In the genomic region with DNA sequence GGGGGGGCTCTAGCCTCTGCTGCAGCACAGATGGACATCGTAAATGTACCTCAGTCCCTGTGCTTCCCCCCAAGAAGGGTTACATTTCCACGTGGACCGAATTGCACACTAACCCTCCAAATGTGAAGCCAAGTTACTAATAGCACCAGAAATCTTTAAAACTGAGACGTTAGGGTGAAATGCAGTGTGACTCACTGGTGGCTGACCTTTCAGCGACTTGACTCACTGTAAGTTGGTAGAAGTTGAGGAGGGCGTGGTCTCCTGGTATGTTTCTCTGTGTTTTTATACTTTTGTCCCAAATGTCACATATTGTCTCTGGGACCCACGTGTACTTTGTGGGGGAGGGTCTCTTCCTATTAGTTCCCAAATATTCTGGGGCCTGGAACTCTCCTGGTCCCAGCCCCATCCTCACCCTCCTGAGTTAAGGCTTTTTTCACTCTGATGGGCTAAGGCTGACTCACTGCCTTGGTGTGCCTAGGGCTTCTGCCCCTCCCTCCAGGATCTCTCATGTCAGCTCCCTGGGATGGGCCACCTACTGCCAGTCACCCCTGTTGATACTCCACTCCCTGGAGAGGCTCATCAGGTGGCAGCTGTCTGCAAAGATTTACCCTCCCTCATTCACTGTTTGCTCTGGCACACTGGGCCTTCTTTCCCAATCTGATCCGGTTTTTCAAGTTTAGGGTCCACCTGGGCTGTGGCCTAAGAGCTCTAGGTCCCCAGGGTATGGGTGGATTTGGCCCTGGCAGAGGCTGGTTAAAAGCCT, we compare ENCODE assay signal across 9 mouse cellular contexts. TPM values are rescaled to one million over a fixed set of nuclear protein-coding genes. Genes with fewer than 3 reads are reported as not detected.
DNase-seq lines count a peak whose midpoint lies in the region; ATAC-seq and TF ChIP-seq lines count a peak whose summit lies in the region.
"Had no signal": no experiment of that assay in that cellular context is flagged by ENCODE, and none has a peak within 500 bp of the region (broad histone marks: within the 10 kb centered on the region; RNA-seq: fewer than 3 reads in every experiment).

No protein-coding gene starts in this region.

- no peaks in the 10 kb centered on the region; the same call in 1 of the 2 replicates for H3K36me3 ChIP-seq in liver, postnatal 0 days (replicated peaks; ENCODE audit: insufficient read depth, low read length)
- peaks cover 4% of the 10 kb centered on the region; the same call in 1 of the 2 replicates for H3K36me3 ChIP-seq in liver, embryonic 11.5 days (ENCODE audit: control insufficient read depth, insufficient read depth, low read length)
- H3K36me3 ChIP-seq in embryonic facial prominence, embryonic 14.5 days (ENCODE audit: control insufficient read depth, insufficient read depth, low read length) = peaks cover 9% of the 10 kb centered on the region; the same call in 1 of the 2 replicates
- 0 out of 2 replicates have a peak, but pooled peaks cover 4% of the 10 kb centered on the region for H3K36me3 ChIP-seq in lung, postnatal 0 days (ENCODE audit: insufficient read depth, low read length)
- no peaks in the 10 kb centered on the region for H3K36me3 ChIP-seq in midbrain, postnatal 0 days (ENCODE audit: insufficient read depth, low read length)

- H3K4me1 ChIP-seq in liver, postnatal 0 days (ENCODE audit: insufficient read depth) = 0 out of 2 replicates have a peak, but pooled peaks cover 5% of the 10 kb centered on the region
- no peaks in the 10 kb centered on the region; the same call in 1 of the 2 replicates for H3K4me1 ChIP-seq in liver, embryonic 11.5 days (replicated peaks; ENCODE audit: control insufficient read depth, insufficient read depth, low read length)
- H3K4me1 ChIP-seq in embryonic facial prominence, embryonic 14.5 days (ENCODE audit: control insufficient read depth, insufficient read depth, low read length) = no peaks in the 10 kb centered on the region
- peaks cover 4% of the 10 kb centered on the region; the same call in 1 of the 2 replicates for H3K4me1 ChIP-seq in lung, postnatal 0 days (ENCODE audit: insufficient read depth, low read depth, low read length)
- no peaks in the 10 kb centered on the region for H3K4me1 ChIP-seq in midbrain, postnatal 0 days (ENCODE audit: insufficient read depth, low read length)

- H3K9ac ChIP-seq in liver, postnatal 0 days (replicated peaks) = no peak overlapping the region
- no peak overlapping the region for H3K9ac ChIP-seq in liver, embryonic 11.5 days (ENCODE audit: low read depth, low read length)
- H3K9ac ChIP-seq in embryonic facial prominence, embryonic 14.5 days (ENCODE audit: low read depth, low read length) = no peak overlapping the region
- H3K9ac ChIP-seq in lung, postnatal 0 days (replicated peaks; ENCODE audit: low read depth) = no peak overlapping the region
- H3K9ac ChIP-seq in midbrain, postnatal 0 days (replicated peaks; ENCODE audit: low read length, poor library complexity, severe bottlenecking) = no peak overlapping the region

- ATAC-seq in liver, postnatal 0 days = peak; percentile 16; the same call in 1 of the 2 replicates
- ATAC-seq in liver, embryonic 11.5 days (replicated peaks; ENCODE audit: low FRiP score) = no peak
- ATAC-seq in embryonic facial prominence, embryonic 14.5 days (ENCODE audit: low read depth) = 0 out of 2 replicates have a peak, but pooled peaks have one; percentile 69
- ATAC-seq in lung, postnatal 0 days = peak; percentile 89
- ATAC-seq in midbrain, postnatal 0 days (ENCODE audit: low FRiP score) = no peak

- H3K27me3 ChIP-seq in liver, postnatal 0 days (ENCODE audit: insufficient read depth, low read length) = no peaks in the 10 kb centered on the region
- H3K27me3 ChIP-seq in liver, embryonic 11.5 days (replicated peaks; ENCODE audit: control insufficient read depth, insufficient read depth, low read length) = no peaks in the 10 kb centered on the region
- no peaks in the 10 kb centered on the region for H3K27me3 ChIP-seq in embryonic facial prominence, embryonic 14.5 days (replicated peaks; ENCODE audit: control insufficient read depth, insufficient read depth, low read length)
- no peaks in the 10 kb centered on the region for H3K27me3 ChIP-seq in lung, postnatal 0 days (replicated peaks; ENCODE audit: insufficient read depth, low read length)
- H3K27me3 ChIP-seq in midbrain, postnatal 0 days (ENCODE audit: insufficient read depth, low read length) = no peaks in the 10 kb centered on the region

- H3K27ac ChIP-seq in liver, postnatal 0 days (ENCODE audit: low read depth) = no peak overlapping the region
- no peak overlapping the region for H3K27ac ChIP-seq in liver, embryonic 11.5 days (ENCODE audit: low read depth, low read length)
- H3K27ac ChIP-seq in embryonic facial prominence, embryonic 14.5 days (replicated peaks; ENCODE audit: low read depth, low read length) = no peak overlapping the region
- H3K27ac ChIP-seq in lung, postnatal 0 days (ENCODE audit: low read length) = peak overlapping the region; percentile 78
- no peak overlapping the region for H3K27ac ChIP-seq in midbrain, postnatal 0 days (ENCODE audit: low read depth, low read length)

- 68% methylated on average over 8 of the region's 8 CpGs for WGBS in liver, postnatal 0 days (ENCODE audit: insufficient replicate concordance)
- WGBS in liver, embryonic 11.5 days = 70% methylated on average over 8 of the region's 8 CpGs
- 75% methylated on average over 8 of the region's 8 CpGs for WGBS in embryonic facial prominence, embryonic 14.5 days
- WGBS in lung, postnatal 0 days = 51% methylated on average over 8 of the region's 8 CpGs
- WGBS in midbrain, postnatal 0 days = 90% methylated on average over 8 of the region's 8 CpGs

- no peaks in the 10 kb centered on the region for H3K9me3 ChIP-seq in liver, postnatal 0 days (ENCODE audit: low read length)
- no peaks in the 10 kb centered on the region for H3K9me3 ChIP-seq in liver, embryonic 11.5 days (ENCODE audit: control insufficient read depth, low read length)
- H3K9me3 ChIP-seq in embryonic facial prominence, embryonic 14.5 days (ENCODE audit: control insufficient read depth, low read length) = no peaks in the 10 kb centered on the region
- no peaks in the 10 kb centered on the region for H3K9me3 ChIP-seq in lung, postnatal 0 days (ENCODE audit: low read length)
- H3K9me3 ChIP-seq in midbrain, postnatal 0 days (ENCODE audit: low read length) = no peaks in the 10 kb centered on the region

- TF ChIP-seq EP300 in liver, postnatal 0 days (IDR thresholded peaks at IDR 0.05; ENCODE audit: low read depth) = no peak
- TF ChIP-seq EP300 in lung, postnatal 0 days (IDR thresholded peaks at IDR 0.05) = peak; percentile 76

- no peak overlapping the region for H3K4me2 ChIP-seq in liver, postnatal 0 days (ENCODE audit: low read depth, low read length)
- no peak overlapping the region for H3K4me2 ChIP-seq in liver, embryonic 11.5 days
- H3K4me2 ChIP-seq in embryonic facial prominence, embryonic 14.5 days (ENCODE audit: low read depth, low read length) = no peak overlapping the region
- no peak overlapping the region for H3K4me2 ChIP-seq in lung, postnatal 0 days (replicated peaks; ENCODE audit: low read depth, low read length)
- H3K4me2 ChIP-seq in midbrain, postnatal 0 days (ENCODE audit: low read depth, low read length, poor library complexity, severe bottlenecking) = no peak overlapping the region

- no peak overlapping the region for H3K4me3 ChIP-seq in liver, postnatal 0 days (ENCODE audit: low read depth, low read length)
- no peak overlapping the region for H3K4me3 ChIP-seq in liver, embryonic 11.5 days (ENCODE audit: low read depth, low read length)
- no peak overlapping the region for H3K4me3 ChIP-seq in embryonic facial prominence, embryonic 14.5 days (ENCODE audit: low read depth, low read length)
- no peak overlapping the region for H3K4me3 ChIP-seq in lung, postnatal 0 days (ENCODE audit: low read depth, low read length)
- H3K4me3 ChIP-seq in midbrain, postnatal 0 days (ENCODE audit: low read depth, low read length) = no peak overlapping the region

- no peak for DNase-seq in liver, postnatal 0 days
- no peak for DNase-seq in liver, embryonic 11.5 days (ENCODE audit: low spot score)
- DNase-seq in embryonic facial prominence, embryonic 14.5 days (ENCODE audit: low spot score) = peak; percentile 70
- DNase-seq in lung, postnatal 0 days (ENCODE audit: low spot score) = peak; percentile 92
- DNase-seq in MN1 (ENCODE audit: low spot score) = no peak
- no peak for DNase-seq in gastrocnemius, postnatal 25 days
- DNase-seq in thymus, adult 18-20 months = no peak
- DNase-seq in midbrain, postnatal 0 days (ENCODE audit: low spot score) = no peak
- DNase-seq: kidney, postnatal 36 days had no signal

- no peak for TF ChIP-seq CTCF in liver, postnatal 0 days (IDR thresholded peaks at IDR 0.05; ENCODE audit: low read depth)
- TF ChIP-seq CTCF in lung, postnatal 0 days (IDR thresholded peaks at IDR 0.05) = no peak
- TF ChIP-seq CTCF in midbrain, postnatal 0 days (IDR thresholded peaks at IDR 0.05) = no peak

RNA-seq across cellular contexts. Expression of a gene that starts 33.4 kb away (rescaled TPM):
- 20.8 and 21.3 TPM in 2 replicates for polyA plus RNA-seq in liver, postnatal 0 days (2015; fragmentation: Nextera tagmentation; extraction: Ambion mirVana)
- polyA plus RNA-seq in liver, embryonic 11.5 days (2014; fragmentation: Nextera tagmentation; extraction: Ambion mirVana) = 9.7 and 10.2 TPM in 2 replicates
- 22.1 and 26.5 TPM in 2 replicates for polyA plus RNA-seq in embryonic facial prominence, embryonic 14.5 days (2014; fragmentation: Nextera tagmentation; extraction: Ambion mirVana)
- polyA plus RNA-seq in lung, postnatal 0 days (2015; fragmentation: Nextera tagmentation; extraction: Ambion mirVana) = 42.9 and 52.6 TPM in 2 replicates
- total RNA-seq in gastrocnemius, postnatal 25 days (2021) = 1 to 10 TPM; 2.2 to 3.4 TPM
- 23.8 and 32.7 TPM in 2 replicates for total RNA-seq in midbrain, postnatal 0 days (2014; rRNA removed)
- 18.0 TPM in 2 replicates for polyA plus RNA-seq in midbrain, postnatal 0 days (2015; fragmentation: Nextera tagmentation; extraction: Ambion mirVana)

Comparison
In these comparisons a context has a peak if more than half of its experiments do, and no peak if none do; other contexts are left out.
1. ATAC-seq: peak in liver, postnatal 0 days (single experiment), embryonic facial prominence, embryonic 14.5 days (single experiment) and lung, postnatal 0 days (single experiment); none in liver, embryonic 11.5 days (single experiment) and midbrain, postnatal 0 days (single experiment).
2. DNase-seq: peak in embryonic facial prominence, embryonic 14.5 days (single experiment) and lung, postnatal 0 days (single experiment); none in liver, postnatal 0 days (single experiment), liver, embryonic 11.5 days (single experiment), MN1 (single experiment), gastrocnemius, postnatal 25 days (single experiment), thymus, adult 18-20 months (0 of 2) and midbrain, postnatal 0 days (single experiment).